ENCODE assay signal across 27 mouse cellular contexts in genomic region chr9:59938529-59938928, GRCm38 (mm10). TPM values are rescaled to one million over a fixed set of nuclear protein-coding genes. Genes with fewer than 3 reads are reported as not detected.
DNase-seq lines count a peak whose midpoint lies in the region; ATAC-seq and TF ChIP-seq lines count a peak whose summit lies in the region.
"Had no signal": no experiment of that assay in that cellular context is flagged by ENCODE, and none has a peak within 500 bp of the region (broad histone marks: within the 10 kb centered on the region; RNA-seq: fewer than 3 reads in every experiment).

No protein-coding gene starts in this region.

- TF ChIP-seq POLR2A in small intestine, adult 2 months (IDR thresholded peaks at IDR 0.05; ENCODE audit: low read depth, low read length) = no peak

- no peak overlapping the region for H3K9ac ChIP-seq in intestine, embryonic 16.5 days (ENCODE audit: low read depth, low read length)
- no peak overlapping the region for H3K9ac ChIP-seq in intestine, embryonic 15.5 days
- H3K9ac ChIP-seq: embryonic facial prominence, embryonic 13.5 days; forebrain, embryonic 12.5 days; heart, embryonic 15.5 days; hindbrain, embryonic 14.5 days had no signal

- no peak for TF ChIP-seq CTCF in small intestine, adult 2 months (IDR thresholded peaks at IDR 0.05; ENCODE audit: extremely low read depth, insufficient read length, insufficient replicate concordance, low read depth, low read length)

- DNase-seq in CD4-positive helper T cell, adult 2 months (ENCODE audit: low read depth, low spot score) = peak; percentile 42
- peak; percentile 53 for DNase-seq in induced T-regulatory cell, adult 2 months (ENCODE audit: low read depth)
- DNase-seq in gastrocnemius, postnatal 36 days = no peak
- no peak for DNase-seq in thymus, postnatal 10 days (ENCODE audit: low spot score in 2 of 2)
- DNase-seq: adrenal gland, postnatal 14 days; cerebellum, adult 11-12 months; cerebellum, adult 9-10 months; cerebellum, postnatal 36 days; gastrocnemius, postnatal 10 days; heart, adult 2 months; heart, postnatal 14 days had no signal

- H3K27ac ChIP-seq in intestine, embryonic 16.5 days (ENCODE audit: low read length) = no peak overlapping the region
- no peak overlapping the region for H3K27ac ChIP-seq in intestine, embryonic 15.5 days
- H3K27ac ChIP-seq in small intestine, adult 2 months (ENCODE audit: insufficient read depth, low read depth, low read length) = peak overlapping the region; percentile 29; the same call in 1 of the 2 replicates
- H3K27ac ChIP-seq: embryonic facial prominence, embryonic 13.5 days; forebrain, embryonic 12.5 days; heart, adult 2 months; heart, embryonic 15.5 days; hindbrain, embryonic 10.5 days; hindbrain, embryonic 14.5 days had no signal

- WGBS in intestine, embryonic 16.5 days = 79% methylated on average over 8 of the region's 8 CpGs
- 83% methylated on average over 8 of the region's 8 CpGs for WGBS in intestine, embryonic 15.5 days
- WGBS in small intestine, adult 2 months = 29% methylated on average over 8 of the region's 8 CpGs

- H3K4me1 ChIP-seq in intestine, embryonic 16.5 days (ENCODE audit: control insufficient read depth, insufficient read depth, low read length) = peaks cover 11% of the 10 kb centered on the region
- 0 out of 2 replicates have a peak, but pooled peaks cover 6% of the 10 kb centered on the region for H3K4me1 ChIP-seq in intestine, embryonic 15.5 days (replicated peaks)
- H3K4me1 ChIP-seq in small intestine, adult 2 months (ENCODE audit: control insufficient read depth, insufficient read depth, insufficient read length, low read length) = peaks cover 13% of the 10 kb centered on the region; the same call in 1 of the 2 replicates
- H3K4me1 ChIP-seq: embryonic facial prominence, embryonic 13.5 days; forebrain, embryonic 12.5 days had no signal

- H3K27me3 ChIP-seq in intestine, embryonic 16.5 days (replicated peaks; ENCODE audit: control insufficient read depth, insufficient read depth, low read length) = no peaks in the 10 kb centered on the region
- no peaks in the 10 kb centered on the region for H3K27me3 ChIP-seq in intestine, embryonic 15.5 days (replicated peaks)
- no peaks in the 10 kb centered on the region for H3K27me3 ChIP-seq in small intestine, adult 2 months (ENCODE audit: control insufficient read depth, insufficient read depth, low read length)
- H3K27me3 ChIP-seq: embryonic facial prominence, embryonic 13.5 days; forebrain, embryonic 12.5 days; heart, embryonic 15.5 days had no signal

- intact Hi-C loops in gastrocnemius, postnatal 36 days (cut with DNase I) = no loop called here

- no peak for ATAC-seq in intestine, embryonic 16.5 days
- no peak for ATAC-seq in intestine, embryonic 15.5 days
- ATAC-seq: activated CD4-positive, CD25-positive, alpha-beta regulatory T cell, adult 4 months; forebrain, embryonic 16.5 days had no signal

- H3K4me2 ChIP-seq in intestine, embryonic 16.5 days (ENCODE audit: low read depth, low read length) = peak overlapping the region; percentile 46; the same call in 1 of the 2 replicates
- H3K4me2 ChIP-seq in intestine, embryonic 15.5 days (replicated peaks) = no peak overlapping the region
- H3K4me2 ChIP-seq: embryonic facial prominence, embryonic 13.5 days; forebrain, embryonic 12.5 days; heart, embryonic 11.5 days; heart, embryonic 15.5 days; hindbrain, embryonic 14.5 days had no signal

- H3K4me3 ChIP-seq in intestine, embryonic 16.5 days (ENCODE audit: low read length) = peak overlapping the region; percentile 42
- H3K4me3 ChIP-seq in intestine, embryonic 15.5 days (replicated peaks) = no peak overlapping the region
- H3K4me3 ChIP-seq in small intestine, adult 2 months (ENCODE audit: low read depth, low read length) = peak overlapping the region; percentile 37; the same call in 1 of the 2 replicates
- H3K4me3 ChIP-seq: embryonic facial prominence, embryonic 13.5 days; forebrain, embryonic 12.5 days; heart, adult 2 months; heart, embryonic 15.5 days; hindbrain, embryonic 10.5 days had no signal

- no peaks in the 10 kb centered on the region for H3K36me3 ChIP-seq in intestine, embryonic 16.5 days (ENCODE audit: control insufficient read depth, insufficient read depth, low read length)
- no peaks in the 10 kb centered on the region for H3K36me3 ChIP-seq in intestine, embryonic 15.5 days
- peaks cover 3% of the 10 kb centered on the region; the same call in 1 of the 2 replicates for H3K36me3 ChIP-seq in small intestine, adult 2 months (ENCODE audit: control insufficient read depth, insufficient read depth, low read length)
- H3K36me3 ChIP-seq: embryonic facial prominence, embryonic 13.5 days; forebrain, embryonic 12.5 days; G1E; heart, embryonic 15.5 days; hindbrain, embryonic 10.5 days had no signal

- no peaks in the 10 kb centered on the region for H3K9me3 ChIP-seq in intestine, embryonic 16.5 days (ENCODE audit: control insufficient read depth, low read length)
- no peaks in the 10 kb centered on the region for H3K9me3 ChIP-seq in intestine, embryonic 15.5 days
- H3K9me3 ChIP-seq: embryonic facial prominence, embryonic 13.5 days; forebrain, embryonic 12.5 days; G1E; heart, embryonic 15.5 days; hindbrain, embryonic 10.5 days had no signal

RNA-seq across cellular contexts. Expression of gene Nr2e3, which starts 21.9 kb away (rescaled TPM):
- polyA plus RNA-seq in intestine, embryonic 16.5 days (2015; fragmentation: Nextera tagmentation; extraction: Ambion mirVana) = 16.9 and 21.2 TPM in 2 replicates
- polyA plus RNA-seq in intestine, embryonic 15.5 days (2015; fragmentation: Nextera tagmentation; extraction: Ambion mirVana) = 8.0 and 9.0 TPM in 2 replicates
- polyA plus RNA-seq in small intestine, adult 2 months (2012; rRNA removed) = 1.2 and 1.9 TPM in 2 replicates
- not detected for total RNA-seq in gastrocnemius, postnatal 36 days (2021)
- total RNA-seq: adrenal gland, adult 18-20 months; adrenal gland, postnatal 14 days; gastrocnemius, postnatal 10 days; heart, adult 2 months; heart, postnatal 14 days had no signal
- polyA plus RNA-seq: activated CD4-positive, CD25-positive, alpha-beta regulatory T cell, adult 4 months; C2C12; forebrain, embryonic 16.5 days; frontal cortex, adult 2 months; G1E; gonadal fat pad, adult 2 months; heart, adult 2 months; heart, embryonic 11.5 days; heart, embryonic 15.5 days; hindbrain, embryonic 10.5 days; hindbrain, embryonic 14.5 days had no signal

Comparison
In these comparisons a context has a peak if more than half of its experiments do, and no peak if none do; other contexts are left out.
1. DNase-seq: peak in CD4-positive helper T cell, adult 2 months (single experiment) and induced T-regulatory cell, adult 2 months (single experiment); none in gastrocnemius, postnatal 36 days (0 of 2) and thymus, postnatal 10 days (0 of 2).